ENCODE assay signal across 10 mouse cellular contexts in the genomic region with DNA sequence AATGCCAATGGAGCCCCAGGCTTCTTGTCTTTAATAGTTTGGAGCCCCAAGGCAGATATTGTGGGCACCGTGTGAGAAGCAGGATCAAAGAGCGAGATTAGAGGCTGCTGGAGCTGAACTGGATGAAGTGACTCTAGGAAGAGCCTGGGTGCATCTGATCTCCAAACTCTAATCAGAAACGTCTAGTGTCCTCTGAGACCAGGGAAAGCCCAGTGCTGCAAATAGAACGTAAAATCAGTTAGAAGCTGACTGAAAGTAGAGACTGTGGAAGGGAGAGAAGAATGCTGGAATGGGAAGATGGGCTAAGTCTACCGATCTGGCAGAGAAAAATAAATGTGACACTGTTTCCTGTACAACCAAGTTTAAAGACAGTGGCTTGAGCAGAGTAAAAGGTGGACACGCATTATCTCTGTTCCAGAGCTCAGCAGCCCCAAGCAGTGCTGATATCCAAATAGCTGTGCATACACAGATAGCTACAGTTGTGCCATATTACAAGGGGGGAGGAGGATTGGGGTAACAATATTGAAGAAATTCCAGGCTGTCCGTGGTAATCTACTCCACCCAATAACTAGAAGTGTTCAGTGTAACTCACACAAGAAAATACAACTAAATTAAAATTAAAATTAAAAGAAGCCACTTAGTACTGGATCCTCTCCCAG. TPM values are rescaled to one million over a fixed set of nuclear protein-coding genes. Genes with fewer than 3 reads are reported as not detected.
DNase-seq lines count a peak whose midpoint lies in the region; ATAC-seq and TF ChIP-seq lines count a peak whose summit lies in the region.
"Had no signal": no experiment of that assay in that cellular context is flagged by ENCODE, and none has a peak within 500 bp of the region (broad histone marks: within the 10 kb centered on the region; RNA-seq: fewer than 3 reads in every experiment).

No protein-coding gene starts in this region.

- no peak overlapping the region for H3K4me2 ChIP-seq in stomach, embryonic 14.5 days (replicated peaks; ENCODE audit: low read depth, low read length)
- no peak overlapping the region for H3K4me2 ChIP-seq in stomach, postnatal 0 days (replicated peaks; ENCODE audit: low read depth)
- peak overlapping the region; percentile 69 for H3K4me2 ChIP-seq in liver, embryonic 14.5 days (ENCODE audit: low read depth)

- ATAC-seq in stomach, embryonic 14.5 days (ENCODE audit: insufficient number of reproducible peaks, insufficient read depth, low FRiP score, low read depth): peak; percentile 59; the same call in 1 of the 2 replicates
- no peak for ATAC-seq in stomach, postnatal 0 days (ENCODE audit: low FRiP score, low TSS enrichment)
- ATAC-seq in liver, embryonic 14.5 days (ENCODE audit: insufficient read depth): peak; percentile 95

- WGBS in heart, embryonic 10.5 days: 34% methylated on average over 7 of the region's 7 CpGs
- WGBS in stomach, embryonic 14.5 days: 61% methylated on average over 7 of the region's 7 CpGs
- WGBS in stomach, postnatal 0 days: 59% methylated on average over 7 of the region's 7 CpGs
- 12% methylated on average over 7 of the region's 7 CpGs for WGBS in liver, embryonic 14.5 days (ENCODE audit: insufficient replicate concordance)

- no peaks in the 10 kb centered on the region for H3K27me3 ChIP-seq in heart, embryonic 10.5 days (ENCODE audit: insufficient read depth, poor library complexity, severe bottlenecking)
- no peaks in the 10 kb centered on the region for H3K27me3 ChIP-seq in stomach, embryonic 14.5 days (ENCODE audit: control insufficient read depth, insufficient read depth, low read length)
- no peaks in the 10 kb centered on the region for H3K27me3 ChIP-seq in stomach, postnatal 0 days (ENCODE audit: control insufficient read depth, insufficient read depth, low read length)
- H3K27me3 ChIP-seq in liver, embryonic 14.5 days (ENCODE audit: control insufficient read depth, insufficient read depth, low read length): no peaks in the 10 kb centered on the region

- peak overlapping the region; percentile 29; the same call in 1 of the 2 replicates for H3K27ac ChIP-seq in heart, embryonic 10.5 days
- H3K27ac ChIP-seq in stomach, embryonic 14.5 days (ENCODE audit: low read length): no peak overlapping the region
- H3K27ac ChIP-seq in stomach, postnatal 0 days (replicated peaks): no peak overlapping the region
- H3K27ac ChIP-seq in liver, embryonic 14.5 days: peak overlapping the region; percentile 93
- H3K27ac ChIP-seq in layer of hippocampus, adult 2 months: no peak overlapping the region

- H3K4me3 ChIP-seq in heart, embryonic 10.5 days: no peak overlapping the region
- no peak overlapping the region for H3K4me3 ChIP-seq in stomach, embryonic 14.5 days (ENCODE audit: low read depth, low read length)
- no peak overlapping the region for H3K4me3 ChIP-seq in stomach, postnatal 0 days (ENCODE audit: low read depth, low read length)
- peak overlapping the region; percentile 18 to 32; a peak in 2 of 4 replicates for H3K4me3 ChIP-seq in liver, embryonic 14.5 days (ENCODE audit: insufficient read depth in 1 of 2, low read depth in 2 of 2, low read length in 2 of 2)
- no peak overlapping the region for H3K4me3 ChIP-seq in layer of hippocampus, adult 2 months

- TF ChIP-seq CTCF in stomach, postnatal 0 days (IDR thresholded peaks at IDR 0.05; ENCODE audit: low read depth): no peak
- TF ChIP-seq CTCF in liver, embryonic 14.5 days (IDR thresholded peaks at IDR 0.05; ENCODE audit: low read depth): no peak
- no peak for TF ChIP-seq CTCF in layer of hippocampus, adult 2 months (conservative IDR thresholded peaks at IDR 0.05)

- TF ChIP-seq EP300 in stomach, postnatal 0 days (optimal IDR thresholded peaks at IDR 0.05): no peak
- peak; percentile 98 for TF ChIP-seq EP300 in liver, embryonic 14.5 days (IDR thresholded peaks at IDR 0.05; ENCODE audit: low read depth)

- H3K4me1 ChIP-seq in heart, embryonic 10.5 days: peaks cover 3% of the 10 kb centered on the region; the same call in 1 of the 2 replicates
- peaks cover 3% of the 10 kb centered on the region; the same call in 1 of the 2 replicates for H3K4me1 ChIP-seq in stomach, embryonic 14.5 days (ENCODE audit: control insufficient read depth, insufficient read depth, low read length)
- H3K4me1 ChIP-seq in stomach, postnatal 0 days (replicated peaks; ENCODE audit: control insufficient read depth, insufficient read depth): no peaks in the 10 kb centered on the region
- H3K4me1 ChIP-seq in liver, embryonic 14.5 days (replicated peaks; ENCODE audit: control insufficient read depth in 2 of 2, insufficient read depth in 2 of 2, low read length in 1 of 2): peaks cover 45 to 52% of the 10 kb centered on the region in 2 experiments

- no peaks in the 10 kb centered on the region for H3K9me3 ChIP-seq in heart, embryonic 10.5 days
- no peaks in the 10 kb centered on the region for H3K9me3 ChIP-seq in stomach, embryonic 14.5 days (ENCODE audit: control insufficient read depth, low read depth, low read length)
- no peaks in the 10 kb centered on the region for H3K9me3 ChIP-seq in stomach, postnatal 0 days (ENCODE audit: control insufficient read depth, low read length)
- H3K9me3 ChIP-seq in liver, embryonic 14.5 days (ENCODE audit: control insufficient read depth, low read length): no peaks in the 10 kb centered on the region

- no peak for DNase-seq in heart, embryonic 10.5 days (ENCODE audit: low spot score)
- DNase-seq in heart, postnatal 4 days: no peak
- no peak for DNase-seq in stomach, postnatal 0 days (ENCODE audit: low spot score)
- DNase-seq in liver, embryonic 14.5 days (ENCODE audit: low read depth in 3 of 3, low spot score in 3 of 3): peak; percentile 64 to 75 (median 74)
- no peak for DNase-seq in adrenal gland, adult 8-10 months
- DNase-seq in layer of hippocampus, adult 2 months (ENCODE audit: low spot score in 2 of 2): no peak
- no peak for DNase-seq in kidney, postnatal 4 days
- DNase-seq: gastrocnemius, postnatal 25 days; layer of hippocampus, adult 9-11 months had no signal

- H3K9ac ChIP-seq in stomach, embryonic 14.5 days (replicated peaks; ENCODE audit: low read depth, low read length): no peak overlapping the region
- H3K9ac ChIP-seq in stomach, postnatal 0 days (ENCODE audit: low read length): no peak overlapping the region
- peak overlapping the region; percentile 45; the same call in 1 of the 2 replicates for H3K9ac ChIP-seq in liver, embryonic 14.5 days (replicated peaks)

- no peaks in the 10 kb centered on the region for H3K36me3 ChIP-seq in heart, embryonic 10.5 days
- no peaks in the 10 kb centered on the region for H3K36me3 ChIP-seq in stomach, embryonic 14.5 days (ENCODE audit: control insufficient read depth, insufficient read depth, low read length)
- no peaks in the 10 kb centered on the region for H3K36me3 ChIP-seq in stomach, postnatal 0 days (ENCODE audit: control insufficient read depth, insufficient read depth, low read length)
- H3K36me3 ChIP-seq in liver, embryonic 14.5 days (replicated peaks; ENCODE audit: control insufficient read depth, insufficient read depth, low read depth): no peaks in the 10 kb centered on the region

RNA-seq across cellular contexts. Expression of a gene that starts 9.7 kb away (rescaled TPM):
- polyA plus RNA-seq in heart, embryonic 10.5 days (2016; fragmentation: Nextera tagmentation; extraction: Ambion mirVana): 1.5 and 2.7 TPM in 2 replicates
- 1 to 10 TPM; 1.5 to 2.0 TPM for total RNA-seq in heart, postnatal 4 days (2021)
- 1.9 and 2.8 TPM in 2 replicates for polyA plus RNA-seq in stomach, embryonic 14.5 days (2014; fragmentation: Nextera tagmentation; extraction: Ambion mirVana)
- 1.3 and 1.4 TPM in 2 replicates for polyA plus RNA-seq in stomach, postnatal 0 days (2015; fragmentation: Nextera tagmentation; extraction: Ambion mirVana)
- 0.08 and 0.09 TPM in 2 replicates for polyA plus RNA-seq in liver, embryonic 14.5 days (2012; rRNA removed)
- polyA plus RNA-seq in liver, embryonic 14.5 days (2014; fragmentation: Nextera tagmentation; extraction: Ambion mirVana): 0.24 and 0.32 TPM in 2 replicates
- 1 to 10 TPM; 1.6 to 2.9 (median 1.7) TPM for total RNA-seq in adrenal gland, adult 8-10 months (2022)
- 1 to 10 TPM; 2.4 to 3.0 TPM for total RNA-seq in layer of hippocampus, adult 2 months (2021)

RNA-seq across cellular contexts. Expression of a gene that starts 14.8 kb away (rescaled TPM):
- 26.8 and 27.0 TPM in 2 replicates for polyA plus RNA-seq in heart, embryonic 10.5 days (2016; fragmentation: Nextera tagmentation; extraction: Ambion mirVana)
- 10 to 100 TPM; 15.9 to 20.3 TPM for total RNA-seq in heart, postnatal 4 days (2021)
- polyA plus RNA-seq in stomach, embryonic 14.5 days (2014; fragmentation: Nextera tagmentation; extraction: Ambion mirVana): 30.2 and 30.3 TPM in 2 replicates
- 14.2 and 16.2 TPM in 2 replicates for polyA plus RNA-seq in stomach, postnatal 0 days (2015; fragmentation: Nextera tagmentation; extraction: Ambion mirVana)
- polyA plus RNA-seq in liver, embryonic 14.5 days (2012; rRNA removed): 4.3 and 6.4 TPM in 2 replicates
- 19.0 and 21.5 TPM in 2 replicates for polyA plus RNA-seq in liver, embryonic 14.5 days (2014; fragmentation: Nextera tagmentation; extraction: Ambion mirVana)
- 10 to 100 TPM; 18.7 to 28.7 (median 21.8) TPM for total RNA-seq in adrenal gland, adult 8-10 months (2022)
- total RNA-seq in layer of hippocampus, adult 2 months (2021): 10 to 100 TPM; 12.5 to 13.1 TPM

Comparison
In these comparisons a context has a peak if more than half of its experiments do, and no peak if none do; other contexts are left out.
1. DNase-seq: peak in liver, embryonic 14.5 days (3 of 3); none in heart, embryonic 10.5 days (single experiment), heart, postnatal 4 days (single experiment), stomach, postnatal 0 days (single experiment), adrenal gland, adult 8-10 months (single experiment), layer of hippocampus, adult 2 months (0 of 2) and kidney, postnatal 4 days (0 of 2).
2. H3K27ac ChIP-seq: peak in heart, embryonic 10.5 days (single experiment) and liver, embryonic 14.5 days (single experiment); none in stomach, embryonic 14.5 days (single experiment), stomach, postnatal 0 days (single experiment) and layer of hippocampus, adult 2 months (single experiment).
3. H3K4me3 ChIP-seq: peak in liver, embryonic 14.5 days (2 of 2); none in heart, embryonic 10.5 days (single experiment), stomach, embryonic 14.5 days (single experiment), stomach, postnatal 0 days (single experiment) and layer of hippocampus, adult 2 months (single experiment).